Mouse (Mus musculus) cortical plate, adult 2 months (tissue): Measurements from ENCODE around the gene Rnf213. TPM values are rescaled to one million over a fixed set of nuclear protein-coding genes. Genes with fewer than 3 reads are reported as not detected.

Experiments used
- H3K27ac ChIP-seq: fragments of 200-500 bp; 2 replicates; pipeline ENCODE4 v1.5.1; 2012; ENCODE audit warnings: low read length, control low read depth, inconsistent platforms; ENCODE audit not compliant: insufficient read depth
- H3K4me1 ChIP-seq: fragments of 200-500 bp; 2 replicates; pipeline ENCODE4 v1.6.1; 2011; ENCODE audit warnings: low read length; ENCODE audit not compliant: control insufficient read depth, insufficient read depth
- H3K4me3 ChIP-seq: fragments of 200-500 bp; 2 replicates; pipeline ENCODE4 v1.5.1; 2011; ENCODE audit warnings: mild to moderate bottlenecking, low read length, control low read depth; ENCODE audit not compliant: insufficient read depth
- CTCF ChIP-seq: fragments of 200-500 bp; IDR thresholded peaks from 2 replicates; pipeline ENCODE4 v1.5.1; 2011; ENCODE audit warnings: mild to moderate bottlenecking, control low read depth, low read length; ENCODE audit not compliant: insufficient read depth; ENCODE audit errors: extremely low read depth
- POLR2A ChIP-seq: fragments of 200-500 bp; IDR thresholded peaks from 2 replicates; pipeline ENCODE4 v1.6.1; 2011; ENCODE audit warnings: mild to moderate bottlenecking, low read length, control low read depth; ENCODE audit not compliant: insufficient read depth; ENCODE audit errors: extremely low read depth
- polyA plus RNA-seq: library from polyadenylated mRNA; depleted of rRNA; stranded (reverse); fragments of >200 nt; gene quantifications from 2 replicates; pipeline ENCODE4 v1.2.3, GENCODE M21; 2012

The Rnf213 gene
- polyA plus RNA-seq, 1 experiment, result 8.5 TPM

DNA sequence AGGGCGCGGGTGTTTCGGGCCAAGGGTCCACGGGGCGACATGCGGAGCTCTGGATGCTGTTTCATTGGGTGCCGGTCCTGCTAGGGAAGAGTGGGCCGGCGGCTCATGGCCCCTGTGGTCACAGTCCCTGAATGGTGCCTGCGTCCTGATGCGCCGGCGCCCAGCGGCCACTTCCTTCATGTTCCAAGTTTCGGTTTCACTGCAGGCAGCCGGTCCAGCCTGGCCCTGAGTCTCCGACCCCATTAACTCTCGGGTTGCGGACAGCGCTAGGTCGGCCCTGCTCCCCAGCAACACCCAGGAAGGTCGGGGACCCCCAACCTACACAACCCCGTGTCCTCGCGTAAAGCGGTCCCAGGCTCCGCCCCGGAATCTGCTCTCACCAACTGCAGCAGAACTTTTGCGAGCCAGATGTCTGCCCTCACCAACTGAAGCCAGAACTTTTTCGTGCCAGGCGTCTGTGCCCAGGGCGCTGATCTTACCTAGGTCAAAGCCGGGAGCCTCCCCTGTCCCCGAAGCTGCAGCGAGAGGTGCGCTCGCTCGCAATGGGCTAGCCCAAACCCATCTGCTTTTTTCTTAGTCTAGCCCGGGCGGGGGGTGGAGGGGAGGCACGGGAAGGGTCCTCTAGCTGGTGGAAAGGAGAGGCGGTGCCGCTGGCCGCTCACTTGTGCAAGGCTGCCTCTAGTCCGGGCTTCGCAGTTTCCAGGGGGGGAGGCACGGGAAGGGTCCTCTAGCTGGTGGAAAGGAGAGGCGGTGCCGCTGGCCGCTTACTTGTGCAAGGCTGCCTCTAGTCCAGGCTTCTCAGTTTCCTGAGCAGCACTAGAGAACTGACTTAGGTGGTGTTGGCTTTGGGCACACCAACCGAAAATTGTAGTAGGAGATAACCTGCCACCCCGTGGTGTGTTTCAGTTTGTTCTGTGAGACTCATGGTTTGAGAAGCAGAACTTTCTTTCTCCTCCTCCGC lies 2.3 kb upstream of the Rnf213 start:
- Histone ChIP-seq H3K4me3 (peak overlapping the region; percentile 60), H3K4me1 (no peaks in the 10 kb centered on the region), H3K27ac (peak overlapping the region; percentile 79)
- no peak for TF ChIP-seq CTCF
- TF ChIP-seq POLR2A, result 0 out of 2 replicates have a peak, but pooled peaks have one; percentile 7

- TF ChIP-seq POLR2A, result no peak
- TF ChIP-seq CTCF, result no peak
- H3K4me1 ChIP-seq, result no peaks in the 10 kb centered on the region
- no peak overlapping the region for H3K27ac ChIP-seq
- no peak overlapping the region for H3K4me3 ChIP-seq
These were observed 1.4 kb upstream of the Rnf213 start for GRCm38 (mm10) chr11:119391386-119392000.

- TF ChIP-seq POLR2A, result no peak
- TF ChIP-seq CTCF, result no peak
- H3K4me3 ChIP-seq, result peak overlapping the region; percentile 50; the same call in 1 of the 2 replicates
- H3K27ac ChIP-seq, result no peak overlapping the region
- no peaks in the 10 kb centered on the region for H3K4me1 ChIP-seq
These were observed 792 bp upstream of the Rnf213 start for GRCm38 (mm10) chr11:119392001-119392614.

DNA sequence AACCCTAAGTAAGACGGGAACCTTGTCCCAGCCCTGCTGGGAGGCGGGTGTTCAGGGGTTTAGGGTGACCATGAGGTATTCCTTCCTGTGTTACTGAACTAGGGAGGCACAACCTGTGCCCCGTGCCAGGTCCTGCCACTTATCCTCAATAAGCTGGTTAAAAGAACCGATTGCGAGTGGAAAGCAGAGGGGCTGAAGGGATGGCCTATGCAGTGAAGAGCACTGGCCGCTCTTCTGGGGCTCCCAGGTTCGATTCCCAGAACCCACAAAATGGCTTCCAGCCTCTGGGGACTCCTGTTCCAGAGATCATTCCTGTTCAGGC lies 544 bp downstream of the Rnf213 start:
- Histone ChIP-seq H3K4me1 (no peaks in the 10 kb centered on the region), H3K4me3 (peak overlapping the region; percentile 50), H3K27ac (no peak overlapping the region)
- TF ChIP-seq POLR2A (no peak), CTCF (no peak)

GRCm38 (mm10) chr11:119394210-119394609 lies 1.3 kb downstream of the Rnf213 start:
- TF ChIP-seq POLR2A (no peak), CTCF (no peak)
- Histone ChIP-seq H3K4me1 (no peaks in the 10 kb centered on the region), H3K4me3 (no peak overlapping the region), H3K27ac (no peak overlapping the region)

DNA sequence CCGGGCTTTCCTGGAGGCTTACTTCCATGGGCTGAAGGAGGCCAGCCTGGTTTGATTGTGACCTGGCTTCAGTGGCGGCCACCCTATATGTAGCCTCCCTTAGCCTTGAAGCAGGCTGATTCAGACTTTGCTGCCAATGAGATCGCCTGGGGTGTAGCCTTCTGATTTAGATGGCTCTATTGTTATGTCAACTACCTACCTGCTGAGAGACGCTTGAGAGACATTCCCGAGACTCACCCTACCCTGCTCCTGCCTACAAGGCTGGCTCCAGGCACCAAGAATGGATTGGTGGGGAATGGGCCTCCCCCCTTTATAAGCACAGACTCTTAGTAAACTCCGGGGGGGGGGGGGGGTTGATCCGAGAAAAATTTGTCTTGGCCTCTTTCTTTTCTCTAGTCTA lies 2.5 kb downstream of the Rnf213 start:
- no peak overlapping the region for H3K4me3 ChIP-seq
- H3K4me1 ChIP-seq, result no peaks in the 10 kb centered on the region
- TF ChIP-seq CTCF (no peak), POLR2A (no peak)
- no peak overlapping the region for H3K27ac ChIP-seq

DNA sequence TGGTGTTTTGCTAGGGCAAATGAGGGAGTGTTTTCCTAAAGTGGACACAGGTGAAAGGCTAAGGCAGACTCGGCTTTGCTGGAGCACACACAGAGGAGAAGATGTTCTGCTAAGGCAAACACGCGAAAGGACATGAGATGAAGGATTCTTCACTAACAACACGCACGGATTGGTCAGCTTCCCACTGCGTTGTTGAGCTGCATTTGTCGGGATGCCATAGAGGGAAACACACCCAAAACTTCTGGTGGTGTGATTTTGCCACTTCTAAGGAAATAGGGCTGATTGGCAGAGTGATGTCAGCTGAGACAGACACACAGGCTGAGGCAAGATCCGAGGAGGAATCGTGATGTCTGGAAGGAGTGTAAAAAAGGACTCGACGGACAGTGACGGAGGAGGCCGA lies 3.0 kb downstream of the Rnf213 start:
- no peak for TF ChIP-seq POLR2A
- no peak for TF ChIP-seq CTCF
- no peaks in the 10 kb centered on the region for H3K4me1 ChIP-seq
- H3K4me3 ChIP-seq, result no peak overlapping the region
- no peak overlapping the region for H3K27ac ChIP-seq

DNA sequence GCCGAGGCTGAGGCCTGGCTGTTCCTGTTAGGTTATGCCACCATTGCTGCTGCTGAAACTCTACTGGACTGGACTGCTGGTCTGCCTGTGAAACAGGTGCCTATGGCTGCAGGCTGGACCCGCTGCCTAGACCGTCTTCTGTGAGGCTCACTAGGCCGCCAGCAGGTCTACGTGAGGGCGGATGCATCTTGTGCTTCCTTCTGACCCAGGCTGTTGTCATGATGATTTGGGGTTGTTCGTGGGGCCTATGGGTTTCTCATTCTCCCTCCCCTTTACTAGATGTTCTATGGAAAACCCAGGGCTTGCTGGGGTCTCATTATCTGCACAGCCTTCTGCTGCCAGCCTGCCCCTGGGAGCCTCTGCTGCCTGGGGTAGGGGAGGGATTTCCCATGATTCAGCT lies 3.6 kb downstream of the Rnf213 start:
- no peak for TF ChIP-seq CTCF
- no peak for TF ChIP-seq POLR2A
- Histone ChIP-seq H3K27ac (no peak overlapping the region), H3K4me1 (no peaks in the 10 kb centered on the region), H3K4me3 (no peak overlapping the region)

DNA sequence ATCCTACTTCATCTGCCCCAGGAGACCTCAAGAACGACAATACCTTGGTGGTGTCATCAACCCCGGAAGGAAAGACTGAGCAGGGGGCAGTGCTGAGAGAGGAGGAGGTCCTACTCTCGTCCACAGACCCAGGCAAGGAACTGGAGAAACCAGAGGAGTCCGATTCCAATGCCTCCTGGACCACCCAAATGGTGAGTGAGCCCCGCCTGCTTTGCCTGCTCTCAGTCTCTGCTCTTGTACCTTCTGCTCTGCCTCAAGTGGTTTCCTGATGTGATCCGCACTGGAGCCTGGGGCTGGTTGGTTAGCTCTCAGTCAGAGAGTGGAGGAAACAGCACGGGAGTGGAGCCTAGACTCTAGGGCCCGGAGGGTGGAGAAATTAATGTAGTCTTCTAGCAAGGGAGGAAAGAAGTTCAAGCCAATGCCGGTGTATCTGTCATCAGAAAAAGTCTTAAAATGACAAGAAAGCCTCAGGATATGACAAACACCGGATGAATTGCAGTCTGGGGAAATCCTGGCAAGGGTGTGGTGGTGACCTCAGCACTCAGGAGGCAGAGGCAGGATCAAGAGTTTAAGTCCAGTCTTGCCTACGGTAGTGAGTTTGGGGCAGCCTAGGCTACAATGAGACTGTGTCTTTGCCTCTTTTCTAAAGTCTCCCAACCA lies 9.7 kb downstream of the Rnf213 start:
- Histone ChIP-seq H3K27ac (no peak overlapping the region), H3K4me3 (no peak overlapping the region), H3K4me1 (no peaks in the 10 kb centered on the region)
- TF ChIP-seq POLR2A, result no peak
- no peak for TF ChIP-seq CTCF
